8 mouse cellular contexts compared by ENCODE assay signal in genomic region chr7:75642178-75642777, GRCm38 (mm10).
A peak's percentile ranks its signal among the peaks of the same experiment; 100 is the strongest.
DNase-seq lines count a peak whose midpoint lies in the region; ATAC-seq and TF ChIP-seq lines count a peak whose summit lies in the region.

No protein-coding gene starts in this region.

- 4% methylated on average over 9 of the region's 9 CpGs for WGBS in embryonic facial prominence, embryonic 15.5 days
- 6% methylated on average over 9 of the region's 9 CpGs for WGBS in heart, embryonic 12.5 days
- 3% methylated on average over 9 of the region's 9 CpGs for WGBS in kidney, embryonic 14.5 days

- peak overlapping the region; percentile 42 for H3K4me3 ChIP-seq in layer of hippocampus, adult 2 months
- H3K4me3 ChIP-seq in embryonic facial prominence, embryonic 15.5 days (replicated peaks), result peak overlapping the region; percentile 41
- H3K4me3 ChIP-seq in heart, embryonic 12.5 days, result peak overlapping the region; percentile 33
- peak overlapping the region; percentile 18; the same call in 1 of the 2 replicates for H3K4me3 ChIP-seq in kidney, embryonic 14.5 days (ENCODE audit: low read length)

- H3K4me1 ChIP-seq in embryonic facial prominence, embryonic 15.5 days, result peaks cover 37% of the 10 kb centered on the region
- H3K4me1 ChIP-seq in heart, embryonic 12.5 days (replicated peaks), result peaks cover 52% of the 10 kb centered on the region
- H3K4me1 ChIP-seq in kidney, embryonic 14.5 days (ENCODE audit: control insufficient read depth, insufficient read depth, low read length), result peaks cover 25% of the 10 kb centered on the region

- ATAC-seq in embryonic facial prominence, embryonic 15.5 days (ENCODE audit: insufficient number of reproducible peaks, low FRiP score, low TSS enrichment, low read depth), result peak; percentile 84
- peak; percentile 84 for ATAC-seq in heart, embryonic 12.5 days (ENCODE audit: insufficient number of reproducible peaks, low FRiP score)
- ATAC-seq in kidney, embryonic 14.5 days (ENCODE audit: low FRiP score, low TSS enrichment), result peak; percentile 93

- no peaks in the 10 kb centered on the region for H3K36me3 ChIP-seq in embryonic facial prominence, embryonic 15.5 days
- H3K36me3 ChIP-seq in heart, embryonic 12.5 days, result no peaks in the 10 kb centered on the region
- no peaks in the 10 kb centered on the region for H3K36me3 ChIP-seq in kidney, embryonic 14.5 days (ENCODE audit: control insufficient read depth, insufficient read depth, low read length)

- no peak for DNase-seq in layer of hippocampus, adult 2 months (ENCODE audit: low spot score in 2 of 2)
- DNase-seq in layer of hippocampus, adult 18-20 months (ENCODE audit: low spot score in 2 of 2), result no peak
- DNase-seq in lung, adult 18-20 months, result peak; percentile 69 to 77
- DNase-seq in retina, embryonic 14.5 days (ENCODE audit: low spot score), result peak; percentile 58
- no peak for DNase-seq in cerebellum, adult 8-10 months

- no peaks in the 10 kb centered on the region for H3K27me3 ChIP-seq in embryonic facial prominence, embryonic 15.5 days
- no peaks in the 10 kb centered on the region for H3K27me3 ChIP-seq in heart, embryonic 12.5 days (replicated peaks)
- H3K27me3 ChIP-seq in kidney, embryonic 14.5 days (ENCODE audit: control insufficient read depth, insufficient read depth, low read length), result no peaks in the 10 kb centered on the region

- H3K4me2 ChIP-seq in embryonic facial prominence, embryonic 15.5 days (replicated peaks), result peak overlapping the region; percentile 46
- H3K4me2 ChIP-seq in heart, embryonic 12.5 days, result peak overlapping the region; percentile 61
- H3K4me2 ChIP-seq in kidney, embryonic 14.5 days (replicated peaks; ENCODE audit: low read depth, low read length), result peak overlapping the region; percentile 38

- H3K9me3 ChIP-seq in embryonic facial prominence, embryonic 15.5 days (replicated peaks), result no peaks in the 10 kb centered on the region
- no peaks in the 10 kb centered on the region for H3K9me3 ChIP-seq in heart, embryonic 12.5 days (replicated peaks)
- H3K9me3 ChIP-seq in kidney, embryonic 14.5 days (ENCODE audit: control insufficient read depth, low read length), result no peaks in the 10 kb centered on the region

- peak overlapping the region; percentile 78 for H3K27ac ChIP-seq in layer of hippocampus, adult 2 months
- H3K27ac ChIP-seq in embryonic facial prominence, embryonic 15.5 days (replicated peaks), result peak overlapping the region; percentile 90
- H3K27ac ChIP-seq in heart, embryonic 12.5 days (ENCODE audit: poor library complexity, severe bottlenecking), result peak overlapping the region; percentile 82
- peak overlapping the region; percentile 32 for H3K27ac ChIP-seq in kidney, embryonic 14.5 days (ENCODE audit: low read depth, low read length)

- H3K9ac ChIP-seq in embryonic facial prominence, embryonic 15.5 days, result no peak overlapping the region
- peak overlapping the region; percentile 17; the same call in 1 of the 2 replicates for H3K9ac ChIP-seq in heart, embryonic 12.5 days
- H3K9ac ChIP-seq in kidney, embryonic 14.5 days (ENCODE audit: low read depth, low read length), result no peak overlapping the region

- no peak for TF ChIP-seq CTCF in layer of hippocampus, adult 2 months (conservative IDR thresholded peaks at IDR 0.05)

Comparison
In these comparisons a context has a peak if more than half of its experiments do, and no peak if none do; other contexts are left out.
1. DNase-seq: peak in lung, adult 18-20 months (2 of 2) and retina, embryonic 14.5 days (single experiment); none in layer of hippocampus, adult 2 months (0 of 2), layer of hippocampus, adult 18-20 months (0 of 2) and cerebellum, adult 8-10 months (single experiment).
2. H3K27ac ChIP-seq: peak in every context shown above with its lines; median percentile 90 in embryonic facial prominence, embryonic 15.5 days; 82 in heart, embryonic 12.5 days; 78 in layer of hippocampus, adult 2 months; 32 in kidney, embryonic 14.5 days.
3. Peak in every context shown above with its lines, with median percentiles within 50 percentile points of each other: H3K4me3 ChIP-seq, ATAC-seq and H3K4me2 ChIP-seq.